Mouse (Mus musculus): ENCODE results near the gene Zfp853. TPM values are rescaled to one million over a fixed set of nuclear protein-coding genes. Genes with fewer than 3 reads are reported as not detected.

Gene Zfp853
- polyA plus RNA-seq, 1 experiment: 0.96 TPM

- Histone ChIP-seq H3K36me3 (ENCODE audit: control insufficient read depth, insufficient read depth, low read length) (no peaks in the 10 kb centered on the region), H3K4me1 (replicated peaks; ENCODE audit: control insufficient read depth, insufficient read depth, low read length) (peaks cover 14% of the 10 kb centered on the region), H3K27ac (ENCODE audit: control insufficient read depth, insufficient read depth, low read length) (no peak overlapping the region), H3K27me3 (ENCODE audit: control insufficient read depth, insufficient read depth, low read length) (no peaks in the 10 kb centered on the region; the same call in 1 of the 2 replicates), H3K4me3 (ENCODE audit: control insufficient read depth, insufficient read depth, low read length) (no peak overlapping the region)
- TF ChIP-seq POLR2A (IDR thresholded peaks at IDR 0.05; ENCODE audit: control insufficient read depth, extremely low read depth, insufficient read depth, low read length, poor library complexity) (no peak), CTCF (IDR thresholded peaks at IDR 0.05; ENCODE audit: borderline replicate concordance, control insufficient read depth, extremely low read depth, insufficient read depth, low read length, poor library complexity) (no peak)
- WGBS: 90% methylated on average over 6 of the region's 6 CpGs
- DNase-seq: no peak
Observed at GRCm38 (mm10) chr5:143271642-143272041, 21.8 kb downstream of the Zfp853 start.

GRCm38 (mm10) chr5:143270151-143270519 is 23.3 kb downstream of the Zfp853 start:
- Histone ChIP-seq H3K4me1 (replicated peaks; ENCODE audit: control insufficient read depth, insufficient read depth, low read length) (peaks cover 14% of the 10 kb centered on the region), H3K27ac (ENCODE audit: control insufficient read depth, insufficient read depth, low read length) (no peak overlapping the region)
- TF ChIP-seq CTCF (IDR thresholded peaks at IDR 0.05; ENCODE audit: borderline replicate concordance, control insufficient read depth, extremely low read depth, insufficient read depth, low read length, poor library complexity): no peak
- TF ChIP-seq POLR2A (IDR thresholded peaks at IDR 0.05; ENCODE audit: control insufficient read depth, extremely low read depth, insufficient read depth, low read length, poor library complexity): no peak

GRCm38 (mm10) chr5:143269363-143270150 is 23.9 kb downstream of the Zfp853 start, which contains the start of gene Zfp316:
Gene Zfp316 (minus strand): TSS chr5:143270022.
- TF ChIP-seq CTCF (IDR thresholded peaks at IDR 0.05; ENCODE audit: borderline replicate concordance, control insufficient read depth, extremely low read depth, insufficient read depth, low read length, poor library complexity): no peak
- TF ChIP-seq POLR2A (IDR thresholded peaks at IDR 0.05; ENCODE audit: control insufficient read depth, extremely low read depth, insufficient read depth, low read length, poor library complexity): no peak
- DNase-seq: peak; percentile 33
- Histone ChIP-seq H3K27me3 (ENCODE audit: control insufficient read depth, insufficient read depth, low read length) (no peaks in the 10 kb centered on the region; the same call in 1 of the 2 replicates), H3K36me3 (ENCODE audit: control insufficient read depth, insufficient read depth, low read length) (no peaks in the 10 kb centered on the region), H3K27ac (ENCODE audit: control insufficient read depth, insufficient read depth, low read length) (no peak within 1 kb of the TSS), H3K4me3 (ENCODE audit: control insufficient read depth, insufficient read depth, low read length) (peak within 1 kb of the TSS; percentile 65), H3K4me1 (replicated peaks; ENCODE audit: control insufficient read depth, insufficient read depth, low read length) (peaks cover 14% of the 10 kb centered on the region)
- under 1% methylated on average over 78 of the region's 79 CpGs for WGBS

More at GRCm38 (mm10) chr5:143270151-143270519, 23.3 kb downstream of the Zfp853 start:
- no peak for DNase-seq
- H3K4me3 ChIP-seq (ENCODE audit: control insufficient read depth, insufficient read depth, low read length): peak overlapping the region; percentile 65
- no peaks in the 10 kb centered on the region; the same call in 1 of the 2 replicates for H3K27me3 ChIP-seq (ENCODE audit: control insufficient read depth, insufficient read depth, low read length)
- no peaks in the 10 kb centered on the region for H3K36me3 ChIP-seq (ENCODE audit: control insufficient read depth, insufficient read depth, low read length)
- WGBS: 10% methylated on average over 12 of the region's 12 CpGs

- no peak for TF ChIP-seq POLR2A (IDR thresholded peaks at IDR 0.05; ENCODE audit: control insufficient read depth, extremely low read depth, insufficient read depth, low read length, poor library complexity)
- TF ChIP-seq CTCF (IDR thresholded peaks at IDR 0.05; ENCODE audit: borderline replicate concordance, control insufficient read depth, extremely low read depth, insufficient read depth, low read length, poor library complexity): no peak
- peak overlapping the region; percentile 65 for H3K4me3 ChIP-seq (ENCODE audit: control insufficient read depth, insufficient read depth, low read length)
- H3K27me3 ChIP-seq (ENCODE audit: control insufficient read depth, insufficient read depth, low read length): no peaks in the 10 kb centered on the region; the same call in 1 of the 2 replicates
- H3K36me3 ChIP-seq (ENCODE audit: control insufficient read depth, insufficient read depth, low read length): no peaks in the 10 kb centered on the region
- DNase-seq: no peak
- peaks cover 14% of the 10 kb centered on the region for H3K4me1 ChIP-seq (replicated peaks; ENCODE audit: control insufficient read depth, insufficient read depth, low read length)
- WGBS: 50% methylated on average over 8 of the region's 8 CpGs
- no peak overlapping the region for H3K27ac ChIP-seq (ENCODE audit: control insufficient read depth, insufficient read depth, low read length)
Observed at GRCm38 (mm10) chr5:143268985-143269362, 24.4 kb downstream of the Zfp853 start.

- TF ChIP-seq CTCF (IDR thresholded peaks at IDR 0.05; ENCODE audit: borderline replicate concordance, control insufficient read depth, extremely low read depth, insufficient read depth, low read length, poor library complexity) (no peak), POLR2A (IDR thresholded peaks at IDR 0.05; ENCODE audit: control insufficient read depth, extremely low read depth, insufficient read depth, low read length, poor library complexity) (no peak)
- WGBS: 91% methylated on average over 6 of the region's 6 CpGs
- Histone ChIP-seq H3K4me1 (replicated peaks; ENCODE audit: control insufficient read depth, insufficient read depth, low read length) (peaks cover 14% of the 10 kb centered on the region), H3K27ac (ENCODE audit: control insufficient read depth, insufficient read depth, low read length) (no peak overlapping the region), H3K27me3 (ENCODE audit: control insufficient read depth, insufficient read depth, low read length) (no peaks in the 10 kb centered on the region; the same call in 1 of the 2 replicates), H3K4me3 (ENCODE audit: control insufficient read depth, insufficient read depth, low read length) (no peak overlapping the region), H3K36me3 (ENCODE audit: control insufficient read depth, insufficient read depth, low read length) (no peaks in the 10 kb centered on the region)
- DNase-seq: no peak
Observed at GRCm38 (mm10) chr5:143266794-143267193, 26.6 kb downstream of the Zfp853 start.

- Histone ChIP-seq H3K27me3 (ENCODE audit: control insufficient read depth, insufficient read depth, low read length) (no peaks in the 10 kb centered on the region; the same call in 1 of the 2 replicates), H3K27ac (ENCODE audit: control insufficient read depth, insufficient read depth, low read length) (no peak overlapping the region), H3K36me3 (ENCODE audit: control insufficient read depth, insufficient read depth, low read length) (no peaks in the 10 kb centered on the region), H3K4me1 (replicated peaks; ENCODE audit: control insufficient read depth, insufficient read depth, low read length) (peaks cover 14% of the 10 kb centered on the region), H3K4me3 (ENCODE audit: control insufficient read depth, insufficient read depth, low read length) (no peak overlapping the region)
- WGBS: 77% methylated on average over 1 of the region's 1 CpGs
- TF ChIP-seq POLR2A (IDR thresholded peaks at IDR 0.05; ENCODE audit: control insufficient read depth, extremely low read depth, insufficient read depth, low read length, poor library complexity) (no peak), CTCF (IDR thresholded peaks at IDR 0.05; ENCODE audit: borderline replicate concordance, control insufficient read depth, extremely low read depth, insufficient read depth, low read length, poor library complexity) (no peak)
- DNase-seq: no peak
Observed at GRCm38 (mm10) chr5:143265409-143265808, 28.0 kb downstream of the Zfp853 start.

All from thymus, adult 2 months (tissue).